Mouse (Mus musculus) erythroblast, adult 5-6 weeks (primary cell): Measurements from ENCODE around the gene Olfr788. TPM values are rescaled to one million over a fixed set of nuclear protein-coding genes. Genes with fewer than 3 reads are reported as not detected.

Experiments used
- ATAC-seq: replicated peaks from 2 replicates; pipeline ENCODE4 v1.8.0; 2016; ENCODE audit warnings: moderate number of reproducible peaks, mild to moderate bottlenecking, moderate TSS enrichment, inconsistent platforms; ENCODE audit not compliant: poor library complexity, low FRiP score, severe bottlenecking
- total RNA-seq, 2 experiments: library from RNA; stranded (forward) in 1 of 2; stranded (reverse) in 1 of 2; fragments of 150-400 nt in 1 of 2; fragments of 200-764, 138-1000 nt in 1 of 2; gene quantifications; 2 replicates each; pipeline versions ENCODE4 v1.2.3 to v1.2.4; 2015 to 2017; ENCODE audit warnings: low replicate concordance in 2 of 2

Olfr788 gene
- total RNA-seq (2015; ENCODE audit: low replicate concordance) (not detected in 2 replicates), total RNA-seq (2017; ENCODE audit: low replicate concordance) (not detected in 2 replicates)

GRCm38 (mm10) chr10:129470698-129471097, at the start of gene Olfr788:
Gene Olfr788, plus strand, starts transcription at chr10:129470998.
- ATAC-seq, result no peak

GRCm38 (mm10) chr10:129427006-129427405, 43.8 kb upstream of the Olfr788 start, which contains the start of gene Olfr786:
Gene Olfr786, plus strand, starts transcription at chr10:129427306.
- no peak for ATAC-seq

- no peak for ATAC-seq
Measured at GRCm38 (mm10) chr10:129461562-129461961, 9.2 kb upstream of the Olfr788 start, which contains the start of gene Olfr787. Gene Olfr787, plus strand, starts transcription at chr10:129461862.

- ATAC-seq, result no peak
Measured at GRCm38 (mm10) chr10:129473256-129473655, 2.5 kb downstream of the Olfr788 start.

GRCm38 (mm10) chr10:129473723-129474122, 2.9 kb downstream of the Olfr788 start:
- ATAC-seq, result no peak

GRCm38 (mm10) chr10:129484452-129484851, 13.7 kb downstream of the Olfr788 start, which contains the start of gene Olfr789:
Gene Olfr789, plus strand, starts transcription at chr10:129484752.
- ATAC-seq, result no peak

GRCm38 (mm10) chr10:129490101-129490500, 19.3 kb downstream of the Olfr788 start:
- ATAC-seq, result no peak

GRCm38 (mm10) chr10:129498192-129498591, 27.4 kb downstream of the Olfr788 start, which contains the start of gene Olfr790:
Gene Olfr790, plus strand, starts transcription at chr10:129498492.
- ATAC-seq, result no peak

- no peak for ATAC-seq
Measured at GRCm38 (mm10) chr10:129521492-129521891, 50.7 kb downstream of the Olfr788 start, which contains the start of gene Olfr791. Gene Olfr791, plus strand, starts transcription at chr10:129521792.

Other genes with a start within 250 kb of the Olfr788 start
- not detected in 2 replicates for gene Olfr774, start 234.8 kb upstream of the Olfr788 start, total RNA-seq (2015; ENCODE audit: low replicate concordance)
- gene Olfr774, start 234.8 kb upstream of the Olfr788 start, total RNA-seq (2017; ENCODE audit: low replicate concordance), result not detected in 2 replicates
- gene Olfr775, start 222.6 kb upstream of the Olfr788 start, total RNA-seq (2015; ENCODE audit: low replicate concordance), result not detected in 2 replicates
- not detected in 2 replicates for gene Olfr775, start 222.6 kb upstream of the Olfr788 start, total RNA-seq (2017; ENCODE audit: low replicate concordance)
- not detected in 2 replicates for gene Olfr776, start 211.9 kb upstream of the Olfr788 start, total RNA-seq (2015; ENCODE audit: low replicate concordance)
- gene Olfr776, start 211.9 kb upstream of the Olfr788 start, total RNA-seq (2017; ENCODE audit: low replicate concordance), result not detected in 2 replicates
- gene Olfr777, start 199.5 kb upstream of the Olfr788 start, total RNA-seq (2015; ENCODE audit: low replicate concordance), result not detected in 2 replicates
- gene Olfr777, start 199.5 kb upstream of the Olfr788 start, total RNA-seq (2017; ENCODE audit: low replicate concordance), result 0.14 TPM in 1 of 2 replicates, not detected in the other
- gene Olfr780, start 152.9 kb upstream of the Olfr788 start, total RNA-seq (2015; ENCODE audit: low replicate concordance), result not detected in 2 replicates
- gene Olfr780, start 152.9 kb upstream of the Olfr788 start, total RNA-seq (2017; ENCODE audit: low replicate concordance), result 0.42 TPM in 1 of 2 replicates, not detected in the other
- not detected in 2 replicates for gene Olfr781, start 142.1 kb upstream of the Olfr788 start, total RNA-seq (2015; ENCODE audit: low replicate concordance)
- gene Olfr781, start 142.1 kb upstream of the Olfr788 start, total RNA-seq (2017; ENCODE audit: low replicate concordance), result not detected in 2 replicates
- gene Olfr782, start 122.1 kb upstream of the Olfr788 start, total RNA-seq (2015; ENCODE audit: low replicate concordance), result not detected in 2 replicates
- not detected in 2 replicates for gene Olfr782, start 122.1 kb upstream of the Olfr788 start, total RNA-seq (2017; ENCODE audit: low replicate concordance)
- gene Olfr784, start 86.9 kb upstream of the Olfr788 start, total RNA-seq (2015; ENCODE audit: low replicate concordance), result 0.19 and 0.21 TPM in 2 replicates
- 0.14 TPM in 1 of 2 replicates, not detected in the other for gene Olfr784, start 86.9 kb upstream of the Olfr788 start, total RNA-seq (2017; ENCODE audit: low replicate concordance)
- gene Olfr785, start 65.6 kb upstream of the Olfr788 start, total RNA-seq (2015; ENCODE audit: low replicate concordance), result not detected in 2 replicates
- not detected in 2 replicates for gene Olfr785, start 65.6 kb upstream of the Olfr788 start, total RNA-seq (2017; ENCODE audit: low replicate concordance)
- not detected in 2 replicates for gene Olfr786, start 43.7 kb upstream of the Olfr788 start, total RNA-seq (2015; ENCODE audit: low replicate concordance)
- not detected in 2 replicates for gene Olfr786, start 43.7 kb upstream of the Olfr788 start, total RNA-seq (2017; ENCODE audit: low replicate concordance)
- gene Olfr787, start 9.1 kb upstream of the Olfr788 start, total RNA-seq (2015; ENCODE audit: low replicate concordance), result 0.77 TPM in 1 of 2 replicates, not detected in the other
- not detected in 2 replicates for gene Olfr787, start 9.1 kb upstream of the Olfr788 start, total RNA-seq (2017; ENCODE audit: low replicate concordance)
- gene Olfr789, start 13.8 kb downstream of the Olfr788 start, total RNA-seq (2015; ENCODE audit: low replicate concordance), result not detected in 2 replicates
- not detected in 2 replicates for gene Olfr789, start 13.8 kb downstream of the Olfr788 start, total RNA-seq (2017; ENCODE audit: low replicate concordance)
- not detected in 2 replicates for gene Olfr790, start 27.5 kb downstream of the Olfr788 start, total RNA-seq (2015; ENCODE audit: low replicate concordance)
- not detected in 2 replicates for gene Olfr790, start 27.5 kb downstream of the Olfr788 start, total RNA-seq (2017; ENCODE audit: low replicate concordance)
- gene Olfr791, start 50.8 kb downstream of the Olfr788 start, total RNA-seq (2015; ENCODE audit: low replicate concordance), result not detected in 2 replicates
- gene Olfr791, start 50.8 kb downstream of the Olfr788 start, total RNA-seq (2017; ENCODE audit: low replicate concordance), result not detected in 2 replicates
- not detected in 2 replicates for gene Olfr792, start 68.2 kb downstream of the Olfr788 start, total RNA-seq (2015; ENCODE audit: low replicate concordance)
- gene Olfr792, start 68.2 kb downstream of the Olfr788 start, total RNA-seq (2017; ENCODE audit: low replicate concordance), result not detected in 2 replicates
- gene Olfr794, start 96.7 kb downstream of the Olfr788 start, total RNA-seq (2015; ENCODE audit: low replicate concordance), result not detected in 2 replicates
- not detected in 2 replicates for gene Olfr794, start 96.7 kb downstream of the Olfr788 start, total RNA-seq (2017; ENCODE audit: low replicate concordance)
- gene Olfr796, start 141.6 kb downstream of the Olfr788 start, total RNA-seq (2015; ENCODE audit: low replicate concordance), result not detected in 2 replicates
- gene Olfr796, start 141.6 kb downstream of the Olfr788 start, total RNA-seq (2017; ENCODE audit: low replicate concordance), result not detected in 2 replicates
- gene Olfr798, start 156.9 kb downstream of the Olfr788 start, total RNA-seq (2015; ENCODE audit: low replicate concordance), result not detected in 2 replicates
- not detected in 2 replicates for gene Olfr798, start 156.9 kb downstream of the Olfr788 start, total RNA-seq (2017; ENCODE audit: low replicate concordance)
- gene Olfr799, start 166.5 kb downstream of the Olfr788 start, total RNA-seq (2015; ENCODE audit: low replicate concordance), result not detected in 2 replicates
- not detected in 2 replicates for gene Olfr799, start 166.5 kb downstream of the Olfr788 start, total RNA-seq (2017; ENCODE audit: low replicate concordance)
- not detected in 2 replicates for gene Olfr800, start 186.7 kb downstream of the Olfr788 start, total RNA-seq (2015; ENCODE audit: low replicate concordance)
- not detected in 2 replicates for gene Olfr800, start 186.7 kb downstream of the Olfr788 start, total RNA-seq (2017; ENCODE audit: low replicate concordance)
- gene Olfr801, start 202.9 kb downstream of the Olfr788 start, total RNA-seq (2015; ENCODE audit: low replicate concordance), result not detected in 2 replicates
- gene Olfr801, start 202.9 kb downstream of the Olfr788 start, total RNA-seq (2017; ENCODE audit: low replicate concordance), result not detected in 2 replicates
- not detected in 2 replicates for gene Olfr802, start 217.2 kb downstream of the Olfr788 start, total RNA-seq (2015; ENCODE audit: low replicate concordance)
- gene Olfr802, start 217.2 kb downstream of the Olfr788 start, total RNA-seq (2017; ENCODE audit: low replicate concordance), result 0.14 TPM in 1 of 2 replicates, not detected in the other
- gene Olfr803, start 223.3 kb downstream of the Olfr788 start, total RNA-seq (2015; ENCODE audit: low replicate concordance), result not detected in 2 replicates
- gene Olfr803, start 223.3 kb downstream of the Olfr788 start, total RNA-seq (2017; ENCODE audit: low replicate concordance), result not detected in 2 replicates
- gene Olfr804, start 232.2 kb downstream of the Olfr788 start, total RNA-seq (2015; ENCODE audit: low replicate concordance), result not detected in 2 replicates
- 0.28 TPM in 1 of 2 replicates, not detected in the other for gene Olfr804, start 232.2 kb downstream of the Olfr788 start, total RNA-seq (2017; ENCODE audit: low replicate concordance)